Mouse (Mus musculus) forebrain, embryonic 12.5 days (tissue): Measurements from ENCODE around the gene Sned1. TPM values are rescaled to one million over a fixed set of nuclear protein-coding genes. Genes with fewer than 3 reads are reported as not detected.
A peak's percentile ranks its signal among the peaks of the same experiment; 100 is the strongest.
"Not testable (repeated sequence)": the region's sequence is repeated elsewhere in the genome, so short reads cannot be mapped to it uniquely, and the experiment has no call there.

Source experiments
- ATAC-seq: fragments of 200-750 bp; cut with Nextera tagmentation; 2 replicates; pipeline ENCODE4 v1.8.0; 2017; ENCODE audit warnings: moderate TSS enrichment; ENCODE audit not compliant: low FRiP score
- H3K27ac ChIP-seq: fragments of 300-500 bp; sonication (generic); 2 replicates; pipeline ENCODE4 v1.5.1; 2016; ENCODE audit warnings: mild to moderate bottlenecking
- H3K27me3 ChIP-seq: fragments of 300-500 bp; sonication (generic); 2 replicates; pipeline ENCODE4 v1.6.1; 2016; ENCODE audit warnings: mild to moderate bottlenecking
- H3K36me3 ChIP-seq: fragments of 300-500 bp; sonication (generic); replicated peaks from 2 replicates; pipeline ENCODE4 v1.6.1; 2016; ENCODE audit warnings: mild to moderate bottlenecking
- H3K4me1 ChIP-seq: fragments of 300-500 bp; sonication (generic); 2 replicates; pipeline ENCODE4 v1.6.1; 2016
- H3K4me2 ChIP-seq: fragments of 300-500 bp; sonication (generic); 2 replicates; pipeline ENCODE4 v1.6.1; 2016; ENCODE audit warnings: mild to moderate bottlenecking, moderate library complexity
- H3K4me3 ChIP-seq: fragments of 300-500 bp; sonication (generic); replicated peaks from 2 replicates; pipeline ENCODE4 v1.5.1; 2016; ENCODE audit warnings: mild to moderate bottlenecking
- H3K9ac ChIP-seq: fragments of 300-500 bp; sonication (generic); 2 replicates; pipeline ENCODE4 v1.6.1; 2016; ENCODE audit warnings: mild to moderate bottlenecking
- H3K9me3 ChIP-seq: fragments of 300-500 bp; sonication (generic); 2 replicates; pipeline ENCODE4 v1.6.1; 2016
- WGBS: fragments of 180-500 bp; shearing (Covaris S2); methylation state at CpG from one replicate; pipeline ENCODE4 v1.1.7; 2016; 5-methylcytosine and 5-hydroxymethylcytosine counted together
- polyA plus RNA-seq: library from polyadenylated mRNA; unstranded; fragments of >200 nt; fragmentation: Nextera tagmentation; extraction: Ambion mirVana; gene quantifications from 2 replicates; pipeline ENCODE4 v1.2.1, GENCODE M21; 2016

Gene Sned1
- polyA plus RNA-seq, 1 experiment from 2014 or later, result 5.3 TPM

DNA sequence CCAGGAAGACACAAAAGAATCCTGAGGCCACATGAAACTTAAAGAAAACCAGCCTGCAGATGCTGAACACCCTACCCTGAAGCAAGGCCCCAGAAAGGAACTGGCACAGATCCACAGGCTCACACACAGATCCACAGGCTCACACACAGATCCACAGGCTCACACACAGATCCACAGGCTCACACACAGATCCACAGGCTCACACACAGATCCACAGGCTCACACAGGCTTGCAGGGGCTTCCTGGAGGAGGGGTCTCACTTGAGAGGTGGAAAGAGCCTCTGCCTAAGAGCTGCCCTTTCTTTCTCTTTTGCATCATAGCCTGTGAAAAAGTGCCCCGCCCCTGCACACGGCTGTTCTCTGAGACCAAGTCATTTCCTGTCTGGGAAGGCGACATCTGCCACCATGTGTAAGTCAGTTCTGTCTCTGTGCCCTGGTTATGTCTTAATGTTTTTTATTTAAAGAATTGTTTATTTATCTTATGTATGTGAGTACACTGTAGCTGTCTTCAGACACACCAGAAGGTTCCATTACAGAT is 54.1 kb downstream of the Sned1 start:
- Histone ChIP-seq H3K9ac (no peak overlapping the region), H3K9me3 (no peaks in the 10 kb centered on the region), H3K4me2 (no peak overlapping the region), H3K4me1 (no peaks in the 10 kb centered on the region), H3K27ac (no peak overlapping the region), H3K36me3 (no peaks in the 10 kb centered on the region), H3K4me3 (no peak overlapping the region), H3K27me3 (no peaks in the 10 kb centered on the region)
- WGBS, result 83% methylated on average over 3 of the region's 3 CpGs
- no peak for ATAC-seq

DNA sequence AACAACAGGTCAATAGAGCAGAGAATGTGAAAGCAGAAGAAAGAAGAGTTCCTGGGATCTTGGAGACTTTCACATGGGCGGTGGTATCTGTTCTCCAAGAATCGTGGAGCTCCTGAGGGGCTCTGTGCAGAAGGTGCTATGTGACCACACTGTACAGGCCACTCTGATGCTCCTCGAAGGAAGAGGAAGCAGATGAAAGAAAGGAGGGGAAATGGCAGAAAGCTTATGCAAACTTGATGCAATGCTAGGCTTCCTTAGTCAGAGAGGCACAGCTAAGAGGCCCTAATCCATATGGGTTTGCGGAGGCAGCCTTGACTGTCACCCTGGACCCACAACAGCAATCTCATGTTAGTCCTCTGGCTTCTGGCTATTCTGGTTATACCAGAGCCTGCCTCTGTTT is 55.3 kb downstream of the Sned1 start:
- WGBS, result 82% methylated on average over 4 of the region's 4 CpGs
- no peaks in the 10 kb centered on the region for H3K27me3 ChIP-seq
- ATAC-seq, result no peak

DNA sequence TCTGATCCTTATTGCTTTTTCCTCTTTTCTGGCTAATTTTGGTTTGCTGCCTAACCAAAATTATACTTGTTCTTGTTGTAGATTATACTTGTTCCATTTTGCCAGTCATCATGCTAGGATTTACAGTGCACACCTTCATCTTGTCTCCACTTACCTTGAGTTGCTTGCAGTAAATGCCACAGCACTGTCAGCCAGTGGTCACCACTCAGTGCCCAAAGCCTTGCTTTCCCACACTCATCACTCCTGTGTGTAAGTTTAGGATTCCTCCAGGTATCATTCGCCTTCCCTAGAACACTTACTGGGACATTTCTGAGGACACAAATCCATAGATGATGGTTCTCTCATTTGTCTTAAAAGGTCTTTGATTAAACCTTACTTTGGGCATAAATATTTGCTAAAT is 56.0 kb downstream of the Sned1 start:
- Histone ChIP-seq H3K4me2 (no peak overlapping the region), H3K9me3 (no peaks in the 10 kb centered on the region), H3K27ac (no peak overlapping the region), H3K9ac (no peak overlapping the region), H3K27me3 (no peaks in the 10 kb centered on the region), H3K4me3 (no peak overlapping the region), H3K36me3 (peaks cover 12% of the 10 kb centered on the region; the same call in 1 of the 2 replicates), H3K4me1 (no peaks in the 10 kb centered on the region)
- 86% methylated on average over 1 of the region's 1 CpGs for WGBS
- ATAC-seq, result no peak

More for the DNA sequence above, 55.3 kb downstream of the Sned1 start:
- H3K9me3 ChIP-seq, result no peaks in the 10 kb centered on the region
- no peak overlapping the region for H3K4me3 ChIP-seq
- no peak overlapping the region for H3K27ac ChIP-seq
- H3K4me2 ChIP-seq, result no peak overlapping the region
- peaks cover 6% of the 10 kb centered on the region; the same call in 1 of the 2 replicates for H3K36me3 ChIP-seq
- H3K9ac ChIP-seq, result no peak overlapping the region
- H3K4me1 ChIP-seq, result no peaks in the 10 kb centered on the region

DNA sequence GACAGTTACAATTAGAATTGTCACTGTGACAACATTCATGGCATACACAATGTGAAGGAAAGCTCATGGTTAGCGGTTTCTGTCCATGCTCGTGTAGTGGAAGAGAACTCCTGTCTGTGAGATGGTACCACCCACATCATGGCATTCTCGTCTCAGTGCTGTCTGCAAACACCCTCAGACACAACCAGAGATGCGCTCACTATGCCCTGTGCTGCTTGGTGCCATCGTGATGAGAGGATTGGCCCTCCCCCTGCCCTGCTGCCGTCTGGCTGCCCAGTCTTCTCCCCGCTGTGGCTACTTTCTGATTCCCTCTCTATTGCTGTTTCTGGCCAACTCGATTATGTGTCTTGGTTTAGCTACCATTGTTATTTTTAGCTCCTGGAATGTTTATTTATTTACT is 56.4 kb downstream of the Sned1 start:
- peaks cover 16% of the 10 kb centered on the region for H3K36me3 ChIP-seq
- H3K27me3 ChIP-seq, result no peaks in the 10 kb centered on the region
- no peaks in the 10 kb centered on the region for H3K9me3 ChIP-seq
- H3K4me3 ChIP-seq, result no peak overlapping the region
- H3K4me1 ChIP-seq, result no peaks in the 10 kb centered on the region
- H3K9ac ChIP-seq, result no peak overlapping the region
- 84% methylated on average over 8 of the region's 8 CpGs for WGBS
- H3K27ac ChIP-seq, result no peak overlapping the region
- ATAC-seq, result no peak
- no peak overlapping the region for H3K4me2 ChIP-seq

DNA sequence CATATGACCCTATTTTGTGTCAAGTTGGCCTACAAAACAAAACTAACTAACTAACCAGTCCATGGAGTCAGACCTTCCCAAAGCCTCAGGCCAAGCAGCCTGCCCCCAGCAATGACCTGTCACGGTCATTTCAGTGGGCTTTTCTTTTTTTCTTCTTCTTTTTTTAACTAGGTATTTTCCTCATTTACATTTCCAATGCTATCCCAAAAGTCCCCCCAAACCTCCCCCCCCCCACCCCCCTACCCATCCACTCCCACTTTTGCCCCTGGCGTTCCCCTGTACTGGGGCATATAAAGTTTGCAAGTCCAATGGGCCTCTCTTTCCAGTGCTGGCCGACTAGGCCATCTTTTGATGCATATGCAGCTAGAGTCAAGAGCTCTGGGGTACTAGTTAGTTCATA is 58.9 kb downstream of the Sned1 start:
- not testable (repeated sequence) for ATAC-seq

DNA sequence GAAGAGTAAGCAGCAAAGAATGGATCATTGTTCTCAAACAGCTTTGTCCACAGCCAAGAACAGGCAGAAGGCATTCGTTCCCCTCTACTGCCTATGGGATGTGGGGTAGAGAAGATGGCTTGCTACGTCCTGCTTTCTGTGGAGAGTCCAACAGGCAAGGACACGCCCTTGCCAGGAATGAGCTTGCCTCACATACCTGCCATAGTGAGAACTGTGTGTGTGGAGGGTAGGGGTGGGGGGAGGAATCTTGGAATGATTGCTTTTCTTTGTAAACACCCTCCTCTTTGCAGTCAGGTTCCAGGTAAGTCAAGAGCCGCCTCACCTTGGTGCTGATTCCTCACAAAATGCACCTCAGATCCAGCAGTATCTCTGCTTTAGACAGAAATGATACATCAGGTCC is 64.2 kb downstream of the Sned1 start:
- H3K4me2 ChIP-seq, result no peak overlapping the region
- no peaks in the 10 kb centered on the region for H3K9me3 ChIP-seq
- H3K36me3 ChIP-seq, result peaks cover 90% of the 10 kb centered on the region
- H3K4me3 ChIP-seq, result no peak overlapping the region
- H3K4me1 ChIP-seq, result peaks cover 11% of the 10 kb centered on the region
- H3K9ac ChIP-seq, result no peak overlapping the region
- ATAC-seq, result no peak
- WGBS, result 87% methylated on average over 4 of the region's 4 CpGs
- no peaks in the 10 kb centered on the region for H3K27me3 ChIP-seq
- H3K27ac ChIP-seq, result no peak overlapping the region

More for the DNA sequence above, 58.9 kb downstream of the Sned1 start:
- H3K9me3 ChIP-seq, H3K4me1 ChIP-seq, H3K4me3 ChIP-seq, H3K9ac ChIP-seq, H3K27ac ChIP-seq, H3K4me2 ChIP-seq, H3K27me3 ChIP-seq: not testable (repeated sequence)
- H3K36me3 ChIP-seq, result peaks cover 37% of the 10 kb centered on the region
- WGBS, result 84% methylated on average over 3 of the region's 3 CpGs

DNA sequence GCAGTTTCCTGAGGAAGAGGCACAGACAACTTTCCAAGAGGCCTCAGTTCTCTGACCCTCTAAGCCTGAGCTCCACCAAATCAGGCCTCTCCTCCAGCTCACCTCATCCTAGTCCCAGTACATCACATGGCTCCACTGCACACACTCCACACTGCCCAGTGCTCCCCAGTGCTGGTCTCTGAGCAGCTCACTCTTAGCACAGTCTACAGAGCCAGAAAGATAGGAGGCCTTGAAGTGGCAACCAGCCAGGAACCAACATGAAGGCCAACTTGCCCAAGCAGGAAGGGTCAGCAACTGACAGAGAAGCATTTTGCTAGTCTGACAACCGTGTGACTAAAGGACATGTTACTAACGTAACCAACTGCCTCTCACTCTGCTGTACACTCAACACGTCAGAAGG is 64.9 kb downstream of the Sned1 start:
- Histone ChIP-seq H3K9me3 (no peaks in the 10 kb centered on the region), H3K4me3 (no peak overlapping the region), H3K9ac (no peak overlapping the region), H3K4me2 (no peak overlapping the region), H3K27me3 (no peaks in the 10 kb centered on the region), H3K27ac (no peak overlapping the region), H3K4me1 (peaks cover 15% of the 10 kb centered on the region), H3K36me3 (peaks cover 89% of the 10 kb centered on the region)
- WGBS, result 94% methylated on average over 3 of the region's 3 CpGs
- no peak for ATAC-seq

DNA sequence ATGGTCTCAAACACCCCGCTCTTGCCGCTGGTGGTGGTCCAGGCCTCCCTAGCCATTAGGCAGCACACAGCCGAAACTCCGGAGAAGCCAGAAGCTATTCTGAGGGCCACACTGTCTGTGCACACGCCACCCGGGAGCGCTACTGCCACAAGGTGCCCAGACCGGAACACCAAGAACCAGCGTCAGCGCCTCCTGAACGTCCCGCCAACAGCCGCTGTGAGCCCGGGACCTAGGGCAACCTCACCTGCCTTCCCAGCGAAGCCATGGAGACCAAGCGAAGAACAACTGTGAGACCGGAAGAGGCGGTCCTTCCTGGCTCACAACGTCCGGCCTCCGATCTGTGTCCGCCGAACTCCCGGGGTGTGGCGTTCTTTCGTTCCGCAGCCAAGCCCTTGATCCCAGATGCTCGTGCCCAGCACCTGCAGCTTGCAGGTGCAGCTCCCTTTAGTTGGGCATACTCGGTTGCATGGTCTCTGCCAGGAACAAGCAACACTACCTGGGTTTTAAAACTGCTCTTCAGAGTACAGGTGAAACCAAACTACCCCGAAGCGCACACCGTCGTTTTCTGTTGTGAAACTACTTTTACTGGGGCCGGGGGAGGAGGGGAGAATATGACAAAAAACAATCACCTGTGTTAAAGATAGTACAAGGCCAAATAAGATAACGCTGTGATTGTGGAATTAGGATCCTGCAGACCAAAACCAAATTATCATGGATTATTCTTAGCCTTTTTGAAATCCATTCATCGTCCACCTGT is 70.1 kb downstream of the Sned1 start, which contains the start of gene Mterf4:
Mterf4 (minus strand) TSS at position 335 of the 757 bp plus-strand sequence.
- WGBS, result 9% methylated on average over 36 of the region's 36 CpGs
- peak within 1 kb of the TSS; percentile 75 for H3K9ac ChIP-seq
- peak within 1 kb of the TSS; percentile 51 for H3K27ac ChIP-seq
- peak within 1 kb of the TSS; percentile 62 for H3K4me2 ChIP-seq
- ATAC-seq, result peak; percentile 95
- peaks cover 15% of the 10 kb centered on the region for H3K4me1 ChIP-seq
- peak within 1 kb of the TSS; percentile 74 for H3K4me3 ChIP-seq
- peaks cover 46% of the 10 kb centered on the region for H3K36me3 ChIP-seq
- no peaks in the 10 kb centered on the region for H3K9me3 ChIP-seq
- no peaks in the 10 kb centered on the region for H3K27me3 ChIP-seq

DNA sequence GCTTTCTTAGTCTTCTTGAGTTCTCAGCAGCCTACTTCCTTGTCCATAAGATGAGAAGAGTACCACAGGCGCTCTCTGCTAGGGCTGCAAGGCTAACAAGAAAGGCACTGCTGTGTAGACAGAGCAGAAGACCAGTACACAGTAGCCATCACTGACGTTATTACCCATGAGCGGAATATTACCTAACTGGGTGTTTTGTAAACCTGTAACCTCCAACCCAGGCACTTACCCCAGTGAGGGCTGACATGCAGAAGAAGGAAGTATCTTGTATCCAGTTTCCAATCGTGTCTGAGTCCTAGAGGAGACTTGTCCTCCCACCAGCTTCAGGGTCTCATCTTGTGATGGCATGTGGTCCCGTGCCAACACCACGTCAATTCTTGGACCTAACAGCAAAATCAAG is 88.3 kb downstream of the Sned1 start:
- Histone ChIP-seq H3K4me1 (no peaks in the 10 kb centered on the region), H3K4me2 (no peak overlapping the region), H3K9me3 (no peaks in the 10 kb centered on the region), H3K36me3 (peaks cover 91% of the 10 kb centered on the region), H3K27me3 (no peaks in the 10 kb centered on the region), H3K27ac (no peak overlapping the region), H3K4me3 (no peak overlapping the region), H3K9ac (no peak overlapping the region)
- ATAC-seq, result no peak
- WGBS, result 94% methylated on average over 6 of the region's 6 CpGs

DNA sequence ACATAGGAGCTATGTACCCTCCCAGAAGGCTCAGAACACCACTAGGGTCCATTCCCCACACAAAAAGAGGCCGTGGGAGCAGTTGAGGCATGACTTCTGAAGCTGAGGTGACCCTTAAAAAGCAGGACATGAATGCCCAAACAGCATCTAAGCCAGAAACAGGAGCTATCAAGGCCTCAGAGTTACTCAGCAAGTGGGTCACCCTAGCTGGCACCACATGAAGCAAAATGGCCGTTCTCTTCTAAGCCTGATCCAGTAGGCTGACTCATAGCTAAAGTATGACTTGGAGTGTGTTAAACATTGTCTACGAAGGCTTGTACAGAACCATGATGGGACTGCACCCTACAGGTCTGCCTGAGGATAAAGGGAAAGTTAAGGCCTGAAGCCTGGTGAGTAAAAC is 90.8 kb downstream of the Sned1 start:
- WGBS, result 91% methylated on average over 3 of the region's 3 CpGs
- no peaks in the 10 kb centered on the region for H3K27me3 ChIP-seq
- no peak overlapping the region for H3K4me3 ChIP-seq
- no peaks in the 10 kb centered on the region for H3K9me3 ChIP-seq
- no peak overlapping the region for H3K27ac ChIP-seq
- no peak overlapping the region for H3K4me2 ChIP-seq
- no peak for ATAC-seq
- no peaks in the 10 kb centered on the region for H3K4me1 ChIP-seq
- peaks cover 82% of the 10 kb centered on the region for H3K36me3 ChIP-seq
- no peak overlapping the region for H3K9ac ChIP-seq

DNA sequence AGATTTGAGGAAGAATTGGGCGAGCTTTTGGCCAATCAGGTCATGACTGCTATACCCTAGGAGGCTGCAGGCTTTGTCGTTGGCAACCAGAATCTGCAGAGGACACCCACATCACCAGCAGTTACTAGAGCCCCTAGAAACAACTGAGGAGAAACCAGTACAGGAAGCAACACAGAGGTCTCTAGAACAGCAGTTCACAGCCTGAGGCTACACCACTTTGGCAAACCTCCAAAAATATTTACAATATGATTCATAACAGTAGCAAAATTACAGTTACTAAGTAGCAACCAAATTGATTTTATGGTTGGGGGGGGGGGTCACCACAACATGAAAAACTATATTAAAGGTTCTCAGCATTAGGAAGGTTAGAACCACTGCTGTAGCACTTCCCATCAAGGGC is 99.0 kb downstream of the Sned1 start:
- H3K27me3 ChIP-seq, result no peaks in the 10 kb centered on the region
- H3K9ac ChIP-seq, result no peak overlapping the region
- WGBS, result 77% methylated on average over 2 of the region's 2 CpGs
- H3K4me3 ChIP-seq, result no peak overlapping the region
- no peaks in the 10 kb centered on the region for H3K4me1 ChIP-seq
- no peak for ATAC-seq
- H3K9me3 ChIP-seq, result no peaks in the 10 kb centered on the region
- peaks cover 59% of the 10 kb centered on the region for H3K36me3 ChIP-seq
- no peak overlapping the region for H3K27ac ChIP-seq
- no peak overlapping the region for H3K4me2 ChIP-seq

DNA sequence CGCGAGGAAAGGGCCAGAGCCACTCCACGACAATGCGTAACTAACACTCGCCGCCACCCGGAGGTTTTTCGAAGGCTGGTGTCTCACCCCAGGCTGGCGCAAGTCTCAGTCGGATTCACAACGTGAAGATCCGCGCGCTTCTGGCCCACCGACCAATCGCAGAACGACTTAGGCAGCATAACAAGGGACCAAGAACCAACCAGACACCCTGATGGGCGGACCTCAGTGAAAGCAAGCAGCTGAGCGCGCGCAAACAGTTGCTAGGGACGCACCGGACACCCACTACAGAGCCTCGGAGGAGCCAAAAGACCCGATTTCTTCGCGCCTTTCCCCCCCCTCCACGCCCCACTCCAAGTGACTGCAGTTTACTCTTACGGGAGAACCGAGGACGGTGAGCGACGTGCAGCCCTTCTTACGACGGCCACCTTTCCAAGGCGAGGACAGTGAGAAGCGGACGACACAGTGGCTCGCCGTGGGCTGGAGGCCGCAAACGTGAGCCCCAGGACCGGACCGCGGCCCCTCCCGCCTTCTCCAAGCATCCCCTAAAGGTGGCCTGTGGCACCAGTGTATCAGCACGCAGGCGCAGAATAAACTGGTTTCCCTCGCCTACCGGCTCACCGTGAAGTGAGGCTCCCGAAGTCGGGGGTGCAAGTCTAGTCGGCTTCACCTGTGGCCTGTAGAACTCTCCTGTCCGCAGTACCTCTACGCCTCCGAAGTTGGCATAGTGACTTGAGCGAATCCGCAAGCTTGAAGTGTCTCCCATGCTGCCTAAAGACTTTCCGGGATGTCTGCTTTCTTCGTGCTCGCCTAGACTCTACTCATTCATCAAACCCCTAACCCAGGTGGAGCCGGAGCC is 107.2 kb downstream of the Sned1 start, which contains the start of the genes Ppp1r7 and Pask:
Ppp1r7 (plus strand) TSS at position 207 of the 856 bp plus-strand sequence.
Pask (minus strand) TSS at position 835 of the 856 bp plus-strand sequence.
- no peaks in the 10 kb centered on the region for H3K9me3 ChIP-seq
- peak within 1 kb of the TSS; percentile 73 for H3K4me3 ChIP-seq
- H3K27ac ChIP-seq, result peak within 1 kb of the TSS; percentile 76
- peaks cover 18% of the 10 kb centered on the region for H3K36me3 ChIP-seq
- peak within 1 kb of the TSS; percentile 81 for H3K4me2 ChIP-seq
- ATAC-seq, result peak; percentile 93
- peak within 1 kb of the TSS; percentile 80 for H3K9ac ChIP-seq
- H3K4me1 ChIP-seq, result peaks cover 28% of the 10 kb centered on the region
- WGBS, result under 1% methylated on average over 63 of the region's 63 CpGs
- H3K27me3 ChIP-seq, result no peaks in the 10 kb centered on the region
